Mouse (Mus musculus) forebrain, embryonic 11.5 days (tissue): ENCODE data around the gene Gsn. TPM values are rescaled to one million over a fixed set of nuclear protein-coding genes. Genes with fewer than 3 reads are reported as not detected.

ENCODE experiments used
- ATAC-seq: fragments of 200-750 bp; cut with Nextera tagmentation; replicated peaks from 2 replicates; pipeline ENCODE4 v1.8.0; 2017; ENCODE audit warnings: moderate TSS enrichment; ENCODE audit not compliant: low FRiP score
- DNase-seq: peaks from one replicate; pipeline ENCODE4 v3.0.0-alpha.2; 2017; ENCODE audit warnings: low spot score
- H3K27ac ChIP-seq: fragments of 300-500 bp; sonication (generic); 2 replicates; pipeline ENCODE4 v1.5.1; 2014; ENCODE audit warnings: low read depth, low read length
- H3K27me3 ChIP-seq: fragments of 300-500 bp; sonication (generic); 2 replicates; pipeline ENCODE4 v1.6.1; 2014; ENCODE audit warnings: mild to moderate bottlenecking, low read length, mixed read lengths; ENCODE audit not compliant: control insufficient read depth, insufficient read depth
- H3K36me3 ChIP-seq: fragments of 300-500 bp; sonication (generic); 2 replicates; pipeline ENCODE4 v1.6.1; 2014; ENCODE audit warnings: mild to moderate bottlenecking, low read length, moderate library complexity, mixed read lengths; ENCODE audit not compliant: control insufficient read depth, insufficient read depth
- H3K4me1 ChIP-seq: fragments of 300-500 bp; sonication (generic); replicated peaks from 2 replicates; pipeline ENCODE4 v1.6.1; 2014; ENCODE audit warnings: low read length, mixed read lengths; ENCODE audit not compliant: control insufficient read depth, insufficient read depth
- H3K4me2 ChIP-seq: fragments of 300-500 bp; sonication (generic); 2 replicates; pipeline ENCODE4 v1.6.1; 2014; ENCODE audit warnings: low read depth, mild to moderate bottlenecking, low read length, moderate library complexity, mixed read lengths; ENCODE audit not compliant: severe bottlenecking
- H3K4me3 ChIP-seq: fragments of 300-500 bp; sonication (generic); 2 replicates; pipeline ENCODE4 v1.5.1; 2014; ENCODE audit warnings: low read depth, low read length
- H3K9ac ChIP-seq: fragments of 300-500 bp; sonication (generic); 2 replicates; pipeline ENCODE4 v1.6.1; 2014; ENCODE audit warnings: low read length
- H3K9me3 ChIP-seq: fragments of 300-500 bp; sonication (generic); 2 replicates; pipeline ENCODE4 v1.6.1; 2016; ENCODE audit warnings: low read length, mixed read lengths; ENCODE audit not compliant: control insufficient read depth
- WGBS: fragments of 180-500 bp; shearing (Covaris S2); extraction: QIAGEN DNeasy Blood & Tissue Kit; methylation state at CpG from one replicate; pipeline ENCODE4 v1.1.7; 2014; 5-methylcytosine and 5-hydroxymethylcytosine counted together
- polyA plus RNA-seq: library from polyadenylated mRNA; unstranded; fragments of >200 nt; fragmentation: Nextera tagmentation; extraction: Ambion mirVana; gene quantifications from 2 replicates; pipeline ENCODE4 v1.2.1, GENCODE M21; 2014

Gsn gene
- polyA plus RNA-seq, 1 experiment from 2014 or later: 28.0 TPM

DNA sequence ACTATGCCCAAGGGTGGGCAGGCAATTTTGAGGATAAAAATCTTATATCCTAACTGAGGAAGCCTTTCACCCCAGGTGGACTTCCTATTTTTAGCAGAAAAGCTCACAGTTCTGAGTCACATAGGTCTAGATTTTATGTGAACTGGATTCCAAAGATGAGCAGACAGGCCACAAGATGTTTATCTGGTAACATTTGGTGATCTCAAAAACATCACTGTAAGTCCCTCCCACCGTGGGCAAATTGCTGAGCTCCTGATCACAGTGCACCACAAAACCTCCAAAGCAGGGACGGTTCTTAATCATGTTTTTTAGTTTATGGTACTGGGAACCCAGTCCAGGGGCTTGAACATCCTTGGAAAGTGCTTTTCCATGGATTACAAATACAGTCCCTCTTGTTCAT is 72.9 kb downstream of the Gsn start:
- Histone ChIP-seq H3K4me2 (no peak overlapping the region), H3K36me3 (no peaks in the 10 kb centered on the region), H3K27me3 (no peaks in the 10 kb centered on the region), H3K27ac (no peak overlapping the region), H3K4me1 (no peaks in the 10 kb centered on the region), H3K9me3 (no peaks in the 10 kb centered on the region), H3K9ac (no peak overlapping the region), H3K4me3 (no peak overlapping the region)
- DNase-seq (no peak), ATAC-seq (no peak)
- WGBS: 91% methylated on average over 2 of the region's 2 CpGs

DNA sequence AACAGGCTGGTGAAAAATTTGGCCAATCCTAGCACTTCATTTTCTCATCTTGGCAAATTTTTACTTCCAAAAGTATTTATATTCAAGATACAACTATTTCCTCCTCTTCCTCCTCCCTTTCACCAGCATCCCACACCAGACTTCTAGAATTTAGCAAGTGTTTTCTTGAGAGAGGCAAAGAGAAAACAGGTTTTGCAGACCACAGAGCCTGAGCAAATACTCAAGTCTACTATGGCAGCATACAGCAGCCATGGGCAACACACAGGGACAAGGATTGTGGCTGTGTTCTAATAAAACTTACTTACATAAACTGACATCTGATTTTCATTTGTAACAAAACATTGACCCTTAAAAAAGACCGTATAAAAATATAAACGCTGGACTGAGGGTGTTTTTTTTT is 75.0 kb downstream of the Gsn start:
- Histone ChIP-seq H3K4me3 (no peak overlapping the region), H3K4me2 (no peak overlapping the region), H3K27ac (no peak overlapping the region), H3K27me3 (no peaks in the 10 kb centered on the region), H3K36me3 (no peaks in the 10 kb centered on the region), H3K4me1 (no peaks in the 10 kb centered on the region; the same call in 1 of the 2 replicates), H3K9me3 (no peaks in the 10 kb centered on the region), H3K9ac (no peak overlapping the region)
- no peak for DNase-seq
- no peak for ATAC-seq
- WGBS: 71% methylated on average over 2 of the region's 2 CpGs

DNA sequence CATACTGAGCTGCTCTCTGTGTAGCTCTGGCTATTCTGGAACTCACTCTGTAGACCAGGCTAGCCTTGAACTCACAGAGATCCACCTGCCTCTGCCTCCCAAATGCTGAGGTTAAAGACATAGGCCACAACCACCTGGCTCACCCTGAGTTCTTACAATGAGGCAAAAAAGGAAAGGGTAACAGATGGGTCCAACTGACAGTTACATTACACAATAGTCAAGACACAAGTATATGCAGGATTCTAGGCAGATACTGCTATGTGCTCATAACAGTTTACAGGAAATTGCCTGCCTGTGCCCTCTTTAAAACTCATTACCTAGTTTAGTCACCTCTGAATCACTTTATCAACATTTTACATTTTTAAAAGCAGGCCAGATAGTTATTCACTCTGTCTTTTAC is 77.5 kb downstream of the Gsn start:
- Histone ChIP-seq H3K9me3 (no peaks in the 10 kb centered on the region), H3K4me1 (peaks cover 4% of the 10 kb centered on the region; the same call in 1 of the 2 replicates), H3K27ac (no peak overlapping the region), H3K4me3 (no peak overlapping the region), H3K4me2 (no peak overlapping the region), H3K27me3 (no peaks in the 10 kb centered on the region), H3K36me3 (no peaks in the 10 kb centered on the region), H3K9ac (no peak overlapping the region)
- DNase-seq: no peak
- no peak for ATAC-seq

DNA sequence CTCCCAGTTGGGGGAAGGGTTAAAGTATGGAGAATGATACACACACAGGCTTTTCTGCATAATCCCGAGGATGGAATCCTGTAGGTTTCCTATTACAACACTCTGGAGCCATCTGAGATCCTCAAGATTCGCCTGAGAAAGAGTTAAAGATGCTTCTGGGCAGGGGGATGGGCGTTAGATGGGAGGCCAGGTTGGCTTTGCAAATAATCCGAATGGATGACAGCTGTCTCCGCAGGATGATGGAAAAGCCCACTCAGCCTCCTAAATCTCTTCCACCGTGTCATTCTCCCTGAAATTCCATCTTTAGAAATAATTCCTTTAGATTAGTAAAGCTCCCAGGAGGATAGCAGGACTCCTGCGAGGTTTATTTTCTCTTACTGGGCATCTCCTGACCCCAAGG is 79.4 kb downstream of the Gsn start:
- DNase-seq: no peak
- Histone ChIP-seq H3K4me3 (peak overlapping the region; percentile 53), H3K4me1 (peaks cover 4% of the 10 kb centered on the region; the same call in 1 of the 2 replicates), H3K36me3 (no peaks in the 10 kb centered on the region), H3K9ac (no peak overlapping the region), H3K27ac (no peak overlapping the region), H3K27me3 (no peaks in the 10 kb centered on the region), H3K4me2 (peak overlapping the region; percentile 65; the same call in 1 of the 2 replicates), H3K9me3 (no peaks in the 10 kb centered on the region)
- no peak for ATAC-seq
- 4% methylated on average over 7 of the region's 7 CpGs for WGBS

DNA sequence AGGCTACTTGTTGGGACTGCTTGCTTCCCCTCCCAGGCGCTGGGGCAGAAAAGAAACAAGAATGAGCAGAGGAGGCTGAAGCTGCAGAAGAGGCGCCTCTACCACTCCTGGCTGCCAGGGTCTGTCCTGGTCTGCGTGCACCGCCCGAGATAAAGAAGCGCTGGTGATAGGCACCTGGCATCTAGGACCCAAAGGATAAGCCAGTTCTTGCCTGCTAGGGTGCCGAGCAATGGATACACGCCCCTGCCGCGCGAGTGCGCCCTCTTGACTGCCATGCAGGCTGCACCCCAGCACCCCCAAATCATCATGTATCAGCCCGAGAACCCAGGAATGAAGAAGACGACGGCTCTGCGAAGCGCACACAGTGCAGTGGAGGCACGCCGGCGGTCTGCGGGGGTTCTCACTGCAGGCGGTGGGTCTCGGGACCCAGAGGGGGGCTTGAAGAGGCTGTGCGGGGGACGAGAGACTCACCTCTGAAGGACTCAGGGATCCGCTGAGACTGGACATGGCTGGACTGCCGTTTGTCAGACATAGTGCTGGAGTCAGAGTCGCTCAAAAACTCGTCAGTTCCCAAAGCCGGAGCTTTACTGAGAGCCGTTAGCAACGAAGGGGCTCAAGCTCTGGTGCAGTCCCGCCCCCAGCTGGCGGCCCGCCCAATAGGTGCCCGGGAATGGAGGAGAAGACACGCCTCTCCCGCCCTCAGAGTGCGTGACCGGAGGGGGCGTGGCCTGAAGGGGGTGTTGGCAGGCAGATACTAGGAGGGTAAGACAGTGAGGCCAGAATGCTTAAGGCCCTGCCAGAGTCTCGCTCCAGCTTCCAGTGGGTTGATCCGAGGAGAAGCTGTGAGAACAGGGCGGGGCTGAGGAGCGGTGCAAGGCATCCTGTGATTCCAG is 80.5 kb downstream of the Gsn start, which contains the start of gene Stom:
TSS of gene Stom (minus strand) at position 589 of the 893 bp plus-strand sequence.
- Histone ChIP-seq H3K27me3 (no peaks in the 10 kb centered on the region), H3K4me2 (peak within 1 kb of the TSS; percentile 65), H3K36me3 (no peaks in the 10 kb centered on the region), H3K4me3 (peak within 1 kb of the TSS; percentile 53), H3K27ac (0 out of 2 replicates have a peak within 1 kb of the TSS, but pooled peaks have one; percentile 58), H3K9me3 (no peaks in the 10 kb centered on the region), H3K9ac (peak within 1 kb of the TSS; percentile 64), H3K4me1 (peaks cover 4% of the 10 kb centered on the region; the same call in 1 of the 2 replicates)
- WGBS: under 1% methylated on average over 45 of the region's 45 CpGs
- ATAC-seq: peak; percentile 100
- DNase-seq: peak; percentile 99

DNA sequence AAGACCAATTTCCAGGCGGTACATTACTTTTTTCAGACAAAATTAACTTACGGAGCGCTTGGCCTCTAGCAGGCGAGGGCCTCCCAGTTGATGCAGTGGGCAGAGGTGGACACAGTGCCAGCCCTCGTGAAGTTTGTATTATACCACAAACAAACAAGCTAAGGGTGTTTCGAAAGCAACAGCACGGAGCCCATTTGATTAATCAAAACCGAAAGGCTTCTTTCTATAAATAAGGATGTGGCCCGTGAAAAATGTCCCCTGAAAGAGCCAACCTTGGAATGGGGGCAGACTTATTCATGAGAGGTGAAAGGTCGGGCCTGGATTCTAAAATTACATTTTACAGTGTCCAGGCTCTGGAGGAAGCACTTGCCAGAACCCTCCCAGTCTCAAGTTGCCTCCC is 81.2 kb downstream of the Gsn start:
- Histone ChIP-seq H3K27ac (no peak overlapping the region), H3K9ac (peak overlapping the region; percentile 55; the same call in 1 of the 2 replicates), H3K4me3 (peak overlapping the region; percentile 53), H3K27me3 (no peaks in the 10 kb centered on the region), H3K9me3 (no peaks in the 10 kb centered on the region), H3K4me1 (peaks cover 4% of the 10 kb centered on the region; the same call in 1 of the 2 replicates), H3K4me2 (peak overlapping the region; percentile 65), H3K36me3 (no peaks in the 10 kb centered on the region)
- DNase-seq (no peak), ATAC-seq (no peak)
- 49% methylated on average over 10 of the region's 10 CpGs for WGBS

DNA sequence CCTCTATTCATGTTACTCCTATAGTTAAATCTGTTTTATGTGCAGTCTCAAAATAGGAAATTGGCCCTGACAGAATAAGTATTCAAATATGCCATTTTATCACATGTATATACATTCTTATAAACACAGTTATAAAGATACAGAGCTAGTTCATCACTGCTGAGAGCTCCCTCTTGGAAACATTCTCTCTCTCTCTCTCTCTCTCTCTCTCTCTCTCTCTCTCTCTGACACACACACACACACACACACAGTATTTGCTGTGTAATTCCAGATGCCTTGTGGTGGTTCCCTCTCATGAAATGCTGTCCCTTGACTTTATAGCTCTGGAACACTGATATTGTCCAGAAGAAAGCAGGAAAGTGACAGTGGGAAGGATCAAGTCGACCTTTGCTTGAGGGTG is 81.9 kb downstream of the Gsn start:
- WGBS: 71% methylated on average over 1 of the region's 1 CpGs
- H3K9ac ChIP-seq: no peak overlapping the region

DNA sequence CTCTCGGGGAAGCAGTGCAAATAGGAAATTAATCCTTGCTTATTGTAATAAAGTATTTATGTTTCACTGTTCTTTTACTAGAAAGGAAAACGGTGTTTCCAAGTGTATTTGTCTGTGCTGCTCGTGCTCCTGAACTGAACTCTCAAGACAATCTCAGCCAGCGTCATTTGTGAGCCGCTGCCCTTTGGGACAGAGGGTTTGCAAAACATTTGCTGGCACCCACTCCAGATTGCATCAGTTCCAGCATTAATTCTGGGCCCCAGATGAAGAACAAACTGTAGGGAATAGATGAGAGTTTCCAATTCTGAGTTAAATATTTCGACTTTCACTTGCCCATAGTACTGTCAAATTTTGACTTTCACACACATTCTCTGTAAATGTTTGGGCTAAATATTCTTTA is 82.5 kb downstream of the Gsn start:
- WGBS: 89% methylated on average over 6 of the region's 6 CpGs
- no peaks in the 10 kb centered on the region for H3K27me3 ChIP-seq
- H3K4me2 ChIP-seq: no peak overlapping the region
- H3K9ac ChIP-seq: no peak overlapping the region
- no peak overlapping the region for H3K4me3 ChIP-seq
- no peaks in the 10 kb centered on the region for H3K9me3 ChIP-seq
- H3K4me1 ChIP-seq: peaks cover 4% of the 10 kb centered on the region; the same call in 1 of the 2 replicates
- no peaks in the 10 kb centered on the region for H3K36me3 ChIP-seq
- no peak overlapping the region for H3K27ac ChIP-seq
- DNase-seq: no peak
- ATAC-seq: no peak

More for the DNA sequence above, 81.9 kb downstream of the Gsn start:
- no peak overlapping the region for H3K4me3 ChIP-seq
- no peaks in the 10 kb centered on the region for H3K36me3 ChIP-seq
- H3K9me3 ChIP-seq: no peaks in the 10 kb centered on the region
- no peaks in the 10 kb centered on the region for H3K27me3 ChIP-seq
- H3K4me2 ChIP-seq: no peak overlapping the region
- DNase-seq (no peak), ATAC-seq (no peak)
- peaks cover 4% of the 10 kb centered on the region; the same call in 1 of the 2 replicates for H3K4me1 ChIP-seq
- H3K27ac ChIP-seq: no peak overlapping the region
